Mouse (Mus musculus) spleen, postnatal 36 days (tissue): Measurements from ENCODE around the gene Nr1h2.
A peak's percentile ranks its signal among the peaks of the same experiment; 100 is the strongest.

ENCODE experiments used
- DNase-seq, 2 experiments: peaks; one replicate each; pipeline ENCODE4 v3.0.0; 2022; ENCODE audit warnings: low spot score in 2 of 2, mixed read lengths in 1 of 2

The Nr1h2 gene

DNA sequence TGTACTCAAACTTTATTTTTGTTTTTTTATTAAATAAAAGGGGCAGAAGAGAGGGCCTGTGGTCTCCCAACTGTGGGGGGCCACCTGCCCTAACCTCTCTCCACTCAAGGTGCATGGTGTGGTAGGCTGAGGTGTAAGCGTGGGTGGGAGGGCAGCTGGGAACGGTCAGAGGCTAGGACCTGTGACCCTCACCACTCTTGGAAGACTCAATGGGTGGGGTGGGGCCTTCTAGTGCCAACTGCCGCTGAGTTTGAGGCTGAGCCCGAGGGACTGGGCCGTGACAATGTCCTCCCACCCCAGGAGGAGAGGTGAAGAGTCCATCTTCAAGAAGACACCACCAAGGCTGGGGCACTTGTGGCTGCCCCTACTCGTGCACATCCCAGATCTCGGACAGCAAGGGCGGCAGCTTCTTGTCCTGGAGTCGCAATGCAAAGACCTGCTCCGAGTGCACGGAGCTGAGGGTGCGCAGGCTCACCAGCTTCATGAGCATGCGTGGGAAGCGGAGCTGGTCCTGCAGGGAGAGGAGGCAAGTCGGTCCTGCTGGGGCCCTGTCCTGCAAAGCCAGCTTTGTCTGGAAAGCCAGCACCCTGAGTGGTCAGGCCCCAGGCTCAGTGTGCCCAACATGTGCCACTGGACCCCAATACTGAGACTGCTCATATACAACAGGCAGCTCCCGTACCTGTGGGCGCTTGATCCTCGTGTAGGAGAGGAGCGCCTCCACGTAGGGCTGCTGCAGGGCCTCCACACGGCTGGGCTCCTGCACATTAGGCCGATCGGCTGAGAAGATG, 3.9 kb downstream of the Nr1h2 start:
- DNase-seq, result no peak

DNA sequence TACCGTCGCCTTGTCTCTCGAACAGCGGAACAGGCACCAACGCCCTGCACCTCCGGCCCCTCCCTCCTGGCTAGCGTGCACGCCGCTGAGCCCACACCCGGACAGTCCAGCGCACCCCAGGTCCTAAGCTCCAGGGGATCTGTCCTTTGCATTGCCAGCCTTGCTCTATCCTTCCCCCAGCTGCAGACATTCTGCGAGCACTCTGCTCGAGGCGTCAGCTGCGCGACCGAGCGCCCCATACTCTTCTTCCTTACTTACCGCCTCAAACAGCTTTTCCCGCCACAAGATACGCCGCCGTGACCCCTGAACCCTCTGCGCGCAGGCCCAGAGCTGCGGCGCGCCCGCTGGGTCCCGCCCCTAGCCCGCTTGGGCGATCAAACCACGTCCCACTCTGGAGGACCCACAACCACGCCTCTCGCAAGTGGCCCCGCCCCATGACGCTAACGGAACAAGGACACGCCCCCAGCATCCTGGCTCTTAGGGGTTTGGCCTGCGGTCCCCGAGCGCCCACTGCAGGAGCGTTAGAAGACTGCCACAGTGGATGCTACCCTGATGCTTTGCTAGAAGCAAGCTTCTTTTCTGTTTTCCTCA, 5.2 kb downstream of the Nr1h2 start, which contains the start of gene Pold1:
Pold1 (minus strand) TSS at position 353 of the 591 bp plus-strand sequence.
- peak; percentile 100 for DNase-seq

DNA sequence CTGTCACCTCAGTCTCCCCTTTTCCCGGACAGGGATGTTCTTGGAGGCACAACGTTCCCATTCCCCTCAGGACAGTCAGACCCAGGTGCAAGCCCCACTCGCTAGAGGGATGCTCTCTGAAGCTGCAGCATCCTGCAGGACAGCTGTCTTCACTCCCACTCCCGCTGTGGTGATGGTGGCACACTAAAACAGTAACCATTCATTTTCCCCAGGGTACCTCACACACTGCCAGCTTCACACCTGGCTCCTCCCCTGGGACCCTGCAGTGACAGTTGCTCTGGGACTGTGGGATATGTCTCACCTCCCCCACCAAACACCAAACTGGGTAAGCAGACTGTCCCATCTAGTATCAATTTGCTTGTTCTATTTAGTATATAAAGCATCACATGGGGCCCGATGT, 6.0 kb downstream of the Nr1h2 start:
- no peak for DNase-seq

DNA sequence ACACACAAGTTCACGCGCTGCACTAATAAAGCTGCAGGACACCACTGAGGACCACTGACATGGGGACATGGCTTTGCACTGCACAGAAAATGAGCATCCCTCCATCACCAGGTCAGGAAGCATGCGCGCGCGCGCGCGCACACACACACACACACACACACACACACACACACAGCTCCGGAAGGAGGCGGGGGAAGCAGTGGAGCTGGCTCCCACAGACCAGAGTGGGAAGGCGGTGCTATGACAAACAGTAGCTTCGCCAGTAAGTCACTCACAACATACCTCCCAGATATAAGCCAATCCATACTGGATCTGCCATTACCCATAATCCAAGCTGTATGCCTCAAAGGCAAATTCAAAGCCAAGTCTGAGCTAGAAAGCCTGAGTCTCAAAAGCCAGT, 6.7 kb downstream of the Nr1h2 start:
- no peak for DNase-seq

DNA sequence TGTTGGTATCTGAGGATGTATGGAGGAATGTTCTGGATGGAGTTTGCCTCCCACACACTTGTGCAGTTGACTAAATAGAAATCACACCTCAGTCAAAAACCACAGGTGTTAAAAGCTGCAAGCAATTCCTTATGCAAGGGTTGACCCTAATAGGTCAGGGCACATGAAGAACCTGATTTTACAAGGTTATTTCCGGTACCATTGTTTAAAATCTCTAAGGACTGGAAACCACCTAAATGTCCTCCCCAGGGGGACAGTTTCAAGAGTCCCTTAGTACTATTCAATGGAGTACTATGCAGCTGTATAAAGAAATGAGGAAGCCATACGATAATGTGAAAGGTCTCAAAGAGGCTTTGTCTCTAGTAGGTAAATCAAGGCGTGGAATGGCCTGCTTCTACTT, 7.5 kb downstream of the Nr1h2 start:
- no peak for DNase-seq

DNA sequence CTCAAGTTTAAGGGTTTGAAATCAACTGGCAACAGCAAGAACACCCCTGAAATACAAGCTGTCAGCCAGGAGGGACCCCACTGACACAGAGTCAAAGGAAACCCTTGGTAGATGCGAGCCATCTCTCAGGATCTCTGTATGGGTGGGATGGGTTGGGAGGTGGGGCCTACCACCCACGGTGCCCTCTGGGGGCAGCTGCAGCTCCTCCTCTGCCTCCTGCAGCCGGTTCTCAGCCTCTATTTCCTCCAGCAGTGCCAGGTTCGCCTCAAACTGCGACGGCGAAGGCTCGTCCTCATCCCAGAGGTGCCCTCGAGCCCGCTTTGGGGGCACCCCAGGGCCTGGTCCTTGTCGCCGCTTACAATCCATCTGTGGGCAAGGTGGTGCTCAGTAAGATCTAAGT, 10.7 kb downstream of the Nr1h2 start:
- no peak for DNase-seq

DNA sequence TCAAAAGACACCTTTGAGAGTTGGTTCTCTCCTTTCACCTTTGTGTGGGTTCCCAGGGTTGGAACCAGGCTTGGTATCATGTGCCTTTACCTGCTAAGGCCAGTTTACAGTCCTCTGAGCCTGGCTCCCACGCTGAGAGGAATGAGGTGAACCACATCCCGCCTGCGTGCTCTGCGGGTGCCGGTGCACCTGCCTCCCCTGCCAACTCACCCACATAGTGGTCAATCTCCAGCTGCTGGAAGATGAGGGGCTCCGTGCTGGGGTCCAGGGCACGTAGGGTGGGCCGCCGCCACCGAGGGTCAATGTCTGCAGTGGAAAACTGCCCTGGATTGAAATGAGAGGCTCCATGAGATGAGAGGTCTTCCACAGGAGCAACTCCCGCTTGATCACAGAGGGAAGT, 11.2 kb downstream of the Nr1h2 start:
- DNase-seq, result no peak

DNA sequence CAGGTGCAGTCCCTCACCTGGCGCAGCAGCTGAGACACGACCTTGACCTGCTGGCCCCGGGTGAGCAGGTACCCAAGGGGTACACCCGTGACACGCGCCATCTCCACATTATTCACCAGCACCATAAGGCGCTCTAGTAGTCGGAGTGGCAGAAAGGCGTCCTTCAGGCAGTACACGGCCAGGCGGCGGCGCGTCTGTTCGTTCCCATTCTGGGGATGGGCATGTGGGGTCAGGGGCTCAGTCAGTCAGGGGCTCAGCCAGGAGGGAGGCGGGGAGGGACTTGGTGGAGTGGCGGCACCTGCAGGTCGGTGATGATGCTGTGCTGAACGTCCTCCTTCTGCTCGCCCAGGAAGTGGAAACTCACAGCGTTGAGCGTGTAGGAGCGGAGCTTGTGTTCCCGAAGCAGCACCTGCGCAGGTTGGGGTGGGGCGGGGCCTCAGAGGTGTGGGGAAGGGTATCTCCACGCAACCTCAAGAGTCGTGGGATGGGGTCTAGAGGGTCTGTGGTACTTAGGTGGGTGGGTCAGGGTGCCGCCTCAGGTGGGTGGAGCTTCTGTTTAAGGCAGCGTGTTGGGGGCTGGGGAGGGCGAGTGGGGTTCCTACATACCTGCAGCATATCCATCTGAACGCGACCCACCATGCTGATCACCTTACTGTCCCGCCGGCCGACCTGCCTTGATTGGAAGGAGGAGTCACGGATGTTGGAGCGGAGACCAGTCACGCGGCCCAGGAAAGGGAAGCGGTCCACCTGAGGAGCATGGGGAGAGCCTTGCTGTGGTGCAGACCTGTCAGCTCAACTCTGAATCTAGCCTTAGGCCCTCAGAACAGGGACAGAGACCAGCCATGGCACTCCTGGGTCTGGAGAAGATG, 14.8 kb downstream of the Nr1h2 start:
- no peak for DNase-seq

DNA sequence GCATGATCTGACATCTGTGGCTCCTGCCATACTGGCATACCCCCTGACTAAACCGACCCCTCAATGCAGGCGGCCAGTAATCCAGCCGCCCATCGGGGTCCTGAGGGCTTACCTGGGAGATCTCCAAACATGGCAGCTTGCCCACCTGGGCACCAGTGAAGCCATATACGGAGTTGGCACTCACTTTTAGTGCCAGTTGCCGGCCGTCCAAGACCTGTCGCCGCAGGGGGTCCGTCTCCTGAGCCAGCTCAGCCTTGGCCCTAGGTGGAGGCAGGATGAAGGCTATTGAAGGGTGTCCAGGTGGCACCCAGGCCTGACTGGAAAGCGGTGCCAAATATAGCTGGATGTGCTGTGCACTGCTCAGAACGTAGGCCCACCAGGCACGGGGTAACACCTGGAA, 16.3 kb downstream of the Nr1h2 start:
- no peak for DNase-seq

DNA sequence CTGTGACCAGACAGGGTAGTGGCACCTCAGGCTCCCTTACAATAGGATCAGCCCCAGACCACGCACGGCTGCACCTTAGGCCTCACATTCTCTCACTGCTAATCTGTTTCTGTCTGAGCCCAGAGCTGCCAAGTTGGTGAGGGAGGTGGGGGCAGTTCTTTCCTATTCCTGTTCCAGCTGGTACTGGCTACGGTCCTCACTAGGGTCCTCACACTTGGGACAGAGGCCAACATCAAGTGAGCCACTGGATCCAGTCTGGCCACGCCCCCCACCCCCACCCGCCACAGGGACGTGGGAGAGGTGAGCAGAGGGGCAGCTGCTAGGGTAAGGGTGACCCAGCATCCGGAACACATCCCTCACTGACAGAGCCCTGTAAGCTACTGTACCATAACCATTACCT, 16.7 kb downstream of the Nr1h2 start:
- DNase-seq, result no peak

DNA sequence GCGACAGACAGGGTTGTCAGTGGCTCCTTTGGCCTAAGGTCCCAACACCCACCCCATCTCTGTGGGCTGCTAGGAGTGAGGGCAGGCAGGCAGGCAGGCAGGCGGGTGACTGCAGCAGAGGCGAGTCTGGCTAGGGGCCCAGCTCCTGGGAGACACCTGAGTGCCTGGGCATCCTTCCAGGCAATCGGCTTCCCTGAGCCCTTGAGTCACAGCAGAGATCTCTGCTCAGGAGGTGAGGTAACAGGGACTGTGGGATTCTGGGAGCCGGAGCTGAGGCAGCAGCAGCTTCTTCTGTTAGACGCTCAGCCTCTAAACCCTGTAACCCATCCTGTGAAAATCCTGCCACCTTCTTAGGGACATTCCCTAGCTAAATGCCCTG, 17.2 kb downstream of the Nr1h2 start:
- DNase-seq, result no peak

DNA sequence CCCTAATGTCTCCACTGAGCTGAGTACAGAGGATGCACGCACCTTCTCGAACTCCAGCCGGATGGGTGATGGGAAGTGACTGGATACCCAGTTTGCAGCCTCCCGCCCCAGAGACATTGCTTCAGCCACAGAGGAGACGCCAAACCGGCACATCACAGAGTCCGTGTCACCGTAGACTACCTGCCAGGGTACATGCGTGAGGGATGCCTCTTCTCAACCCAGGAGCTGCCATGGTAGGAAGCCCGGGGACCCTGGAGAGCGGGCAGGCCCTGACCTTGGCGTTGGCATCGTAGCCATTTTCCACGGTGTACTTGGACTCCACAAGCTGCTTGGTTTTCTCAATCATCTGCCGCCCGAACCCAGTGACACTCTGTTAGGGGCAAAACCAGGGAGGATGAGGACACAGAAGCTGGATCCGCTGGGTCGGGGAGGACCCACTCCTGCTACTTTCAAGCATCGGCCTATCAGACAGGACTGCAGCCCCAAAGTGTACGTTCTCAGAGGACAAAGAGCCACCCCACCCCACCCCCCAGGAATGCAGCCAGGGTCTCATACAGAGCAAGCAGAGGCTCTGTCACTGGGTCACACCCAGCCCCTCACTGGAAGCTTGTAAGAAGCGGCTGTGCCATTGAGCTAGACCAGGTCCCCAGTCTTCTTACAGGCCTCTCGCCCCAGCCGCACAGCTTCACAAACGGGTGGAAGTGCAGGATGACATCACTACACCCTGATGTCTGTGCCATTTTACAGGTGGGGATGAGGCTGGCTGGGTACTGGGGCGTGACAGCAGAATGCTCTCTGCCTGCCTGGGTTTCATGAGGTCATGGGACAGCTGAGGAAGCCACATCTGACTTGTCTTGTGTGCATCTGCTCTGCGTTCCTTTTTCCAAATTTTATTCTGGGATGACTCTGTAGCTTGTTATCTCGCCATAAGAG, 17.8 kb downstream of the Nr1h2 start:
- DNase-seq, result peak; percentile 68 to 74

DNA sequence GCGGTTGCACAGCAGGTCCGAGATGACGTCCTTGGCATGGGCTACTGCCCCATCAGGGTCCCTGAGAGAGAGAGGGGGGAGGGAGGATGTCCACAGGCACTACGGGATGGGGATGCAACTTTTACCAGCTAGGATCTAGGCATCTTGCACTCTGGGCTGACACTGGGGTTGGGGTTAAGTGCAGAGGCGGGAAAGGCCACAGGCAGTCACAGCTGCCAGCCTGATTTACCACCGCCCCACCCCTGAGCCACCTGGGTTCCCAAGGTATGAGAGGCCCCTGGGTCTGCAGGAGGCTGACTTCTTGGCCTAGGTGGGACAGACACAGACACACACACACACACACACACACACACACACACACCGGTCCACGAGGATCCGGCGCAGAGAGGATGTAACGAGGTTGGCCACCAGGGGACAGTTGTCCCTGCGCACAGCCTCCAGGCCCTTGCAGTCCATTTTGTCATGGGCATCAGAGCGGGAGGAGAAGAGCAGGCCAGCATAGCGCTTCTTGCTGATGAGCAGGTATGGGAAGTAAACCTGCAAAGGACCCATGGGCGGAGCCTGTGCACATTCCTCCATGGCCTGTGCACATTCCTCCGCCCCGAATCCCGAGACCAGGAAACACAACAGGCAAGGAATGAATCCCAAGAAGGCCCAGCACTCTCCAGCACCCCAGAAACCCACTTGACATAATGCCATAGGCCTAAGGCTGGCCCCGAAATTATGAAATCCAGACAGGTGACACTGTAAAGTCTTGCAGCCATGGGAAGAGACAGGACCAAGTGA, 18.9 kb downstream of the Nr1h2 start:
- no peak for DNase-seq

DNA sequence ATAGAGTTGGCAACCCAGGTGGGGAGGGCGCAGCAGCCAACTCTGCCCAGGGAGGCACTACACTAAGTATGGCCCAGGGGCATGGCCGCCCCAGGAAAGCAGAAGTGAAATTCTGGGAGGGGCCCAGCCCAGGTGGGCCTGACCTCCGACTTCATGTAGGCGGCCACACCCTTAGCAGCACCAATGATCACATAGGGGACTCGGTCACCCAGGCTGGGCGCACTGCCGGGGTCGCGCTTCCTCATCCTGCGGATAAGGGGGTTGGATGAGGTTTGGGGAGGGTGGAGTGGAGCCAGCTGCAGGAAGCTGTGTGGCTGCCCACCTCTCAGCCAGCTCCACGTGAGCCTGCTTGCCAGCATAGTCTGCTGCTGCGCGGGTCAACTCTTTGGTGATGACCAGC, 19.5 kb downstream of the Nr1h2 start:
- peak; percentile 95 for DNase-seq

DNA sequence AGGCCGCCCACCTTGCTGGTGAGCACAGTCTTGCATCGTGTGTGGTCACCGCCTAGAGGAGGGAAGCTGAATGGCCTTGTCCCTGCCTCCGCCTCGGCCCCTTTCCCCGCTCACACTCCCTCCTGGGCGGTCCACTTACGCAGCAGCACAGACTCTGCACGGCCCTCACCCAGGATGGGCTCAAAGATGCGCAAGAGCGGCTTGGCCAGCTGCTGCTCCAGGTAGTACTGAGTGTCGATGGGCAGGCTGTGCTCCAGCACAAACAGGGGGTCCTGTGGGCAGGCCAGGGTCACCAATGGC, 20.1 kb downstream of the Nr1h2 start:
- no peak for DNase-seq

DNA sequence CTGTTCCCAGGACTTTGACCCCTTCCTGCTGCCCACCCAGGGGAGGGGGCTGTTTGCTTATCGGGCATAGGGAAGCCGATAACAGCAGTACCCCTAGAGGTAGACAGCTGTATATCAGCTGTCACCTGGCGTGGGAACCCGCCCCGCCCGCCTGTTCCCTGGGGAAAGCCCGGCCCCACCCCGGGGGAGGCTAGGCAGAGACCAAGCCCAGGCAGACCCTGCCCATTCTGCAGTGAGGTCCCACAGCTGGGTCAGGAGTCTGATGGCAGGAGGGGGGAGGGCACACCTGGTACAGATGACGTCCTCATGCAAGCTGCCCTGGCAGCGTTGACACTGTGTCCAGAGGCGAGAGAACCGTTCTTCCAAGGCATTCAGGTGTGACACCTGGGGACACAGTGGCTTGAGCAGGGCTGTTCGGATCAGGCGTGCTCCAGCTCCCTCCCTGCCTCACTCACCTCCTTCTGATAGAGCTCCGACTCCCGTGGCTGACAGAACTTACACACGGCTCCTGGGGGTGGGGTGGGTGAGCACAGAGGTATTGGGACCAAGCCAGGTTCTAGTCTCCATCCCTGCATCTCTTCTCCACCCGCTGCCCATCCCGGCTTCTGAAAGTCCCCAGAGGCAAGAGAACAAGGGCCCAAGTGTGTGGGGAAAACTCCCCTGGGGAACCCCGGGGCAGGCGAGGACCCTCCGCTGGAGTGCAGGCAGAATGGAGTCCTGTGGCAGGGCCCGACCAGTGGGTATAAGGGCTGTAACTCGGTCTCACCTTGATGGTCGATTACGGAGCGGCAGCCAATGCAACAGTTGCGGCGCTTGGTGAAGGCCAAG, 20.6 kb downstream of the Nr1h2 start:
- DNase-seq, result peak; percentile 83 to 85

DNA sequence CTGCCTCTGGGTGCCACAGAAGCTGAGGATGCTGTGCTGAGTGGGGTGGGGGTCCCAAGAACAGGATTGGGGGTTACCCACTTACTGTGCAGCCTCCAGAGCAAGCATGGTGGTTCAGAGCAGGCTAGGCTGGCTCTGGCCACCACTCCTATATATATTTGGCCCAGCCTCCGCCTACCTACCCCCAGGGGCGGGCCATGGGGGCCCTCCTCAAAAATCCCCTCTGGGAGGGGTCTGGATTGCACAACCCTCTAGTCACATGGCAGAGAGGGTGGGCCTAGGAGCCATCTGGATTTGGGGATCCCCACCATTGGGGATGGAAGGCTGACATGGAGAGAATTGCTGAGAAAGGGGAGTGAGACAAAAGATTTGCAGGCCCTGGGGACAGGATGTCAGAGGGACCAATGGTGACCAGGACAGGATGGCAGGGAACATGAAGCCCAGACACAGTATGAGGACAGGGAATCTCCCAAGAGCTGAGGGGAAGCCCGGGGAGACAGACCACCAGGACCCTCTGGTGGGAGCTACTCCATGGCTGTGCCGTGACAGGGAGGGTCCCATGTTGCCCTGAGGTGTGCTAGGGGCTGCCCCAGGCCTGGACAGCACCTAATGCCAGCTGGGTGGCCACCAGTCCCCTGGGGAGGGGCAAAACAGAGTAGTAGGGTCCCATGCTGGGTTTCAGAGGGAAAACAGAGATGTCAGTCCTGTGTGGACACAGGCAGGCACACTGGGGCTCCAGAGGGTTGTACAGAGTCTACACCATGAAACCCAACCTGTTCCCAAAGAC, 21.6 kb downstream of the Nr1h2 start, which contains the start of gene Spib:
Spib (minus strand) TSS at position 126 of the 787 bp plus-strand sequence.
- peak; percentile 86 for DNase-seq

DNA sequence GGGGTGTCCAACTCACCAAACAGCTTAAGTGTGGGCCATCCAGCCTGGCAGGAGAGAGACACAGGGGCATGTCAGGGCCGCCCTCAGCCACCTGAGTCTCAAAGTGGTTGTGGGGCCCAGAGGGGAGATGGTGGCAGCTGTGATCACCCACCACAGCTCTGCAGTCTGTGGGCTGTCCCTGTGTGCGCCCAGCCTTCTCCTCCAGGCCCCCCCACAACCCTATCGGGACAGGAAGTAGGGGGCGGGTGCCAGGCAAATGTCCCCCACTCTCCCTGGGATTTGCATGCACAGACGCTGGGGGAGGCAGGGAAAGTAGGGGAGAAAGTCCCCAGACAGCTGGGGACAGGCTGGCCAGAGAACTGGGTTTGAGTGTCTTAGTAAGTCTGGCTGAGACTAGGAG, 22.5 kb downstream of the Nr1h2 start:
- DNase-seq, result peak; percentile 88 to 89

DNA sequence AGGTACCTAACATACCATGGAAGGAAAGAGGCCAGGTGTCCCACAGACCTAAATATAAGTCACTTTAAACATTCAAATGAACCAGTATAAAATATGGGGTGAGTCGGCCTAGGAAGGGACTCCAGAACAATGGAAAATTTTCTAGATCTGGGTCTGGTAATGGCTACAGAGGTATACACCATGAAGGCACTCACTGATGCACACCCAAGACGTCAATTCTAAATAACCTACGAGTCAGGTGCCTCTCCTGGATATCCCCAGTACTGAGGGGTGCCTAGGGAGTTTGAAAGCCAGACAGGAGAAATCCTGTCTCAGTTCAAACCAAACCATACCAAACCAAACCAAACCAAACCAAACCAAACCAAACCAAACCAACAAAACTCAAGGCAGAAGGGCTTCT, 23.2 kb downstream of the Nr1h2 start:
- no peak for DNase-seq
